Mouse (Mus musculus) neural tube, embryonic 15.5 days (tissue): ENCODE results near the gene Cacna2d4. TPM values are rescaled to one million over a fixed set of nuclear protein-coding genes. Genes with fewer than 3 reads are reported as not detected.
"Not testable (repeated sequence)": the region's sequence is repeated elsewhere in the genome, so short reads cannot be mapped to it uniquely, and the experiment has no call there.

ENCODE experiments used
- ATAC-seq: fragments of 200-750 bp; cut with Nextera tagmentation; 2 replicates; pipeline ENCODE4 v1.8.0; 2017; ENCODE audit warnings: mild to moderate bottlenecking, moderate TSS enrichment, moderate library complexity; ENCODE audit not compliant: low FRiP score
- H3K27ac ChIP-seq: fragments of 300-500 bp; sonication (generic); replicated peaks from 2 replicates; pipeline ENCODE4 v1.5.1; 2015; ENCODE audit warnings: mild to moderate bottlenecking, inconsistent platforms
- H3K27me3 ChIP-seq: fragments of 300-500 bp; sonication (generic); replicated peaks from 2 replicates; pipeline ENCODE4 v1.6.1; 2015; ENCODE audit warnings: inconsistent platforms
- H3K36me3 ChIP-seq: fragments of 300-500 bp; sonication (generic); 2 replicates; pipeline ENCODE4 v1.6.1; 2015; ENCODE audit warnings: inconsistent platforms
- H3K4me1 ChIP-seq: fragments of 300-500 bp; sonication (generic); 2 replicates; pipeline ENCODE4 v1.6.1; 2015; ENCODE audit warnings: inconsistent platforms
- H3K4me2 ChIP-seq: fragments of 300-500 bp; sonication (generic); 2 replicates; pipeline ENCODE4 v1.6.1; 2015; ENCODE audit warnings: inconsistent platforms, mild to moderate bottlenecking, moderate library complexity
- H3K4me3 ChIP-seq: fragments of 300-500 bp; sonication (generic); replicated peaks from 2 replicates; pipeline ENCODE4 v1.5.1; 2015; ENCODE audit warnings: mild to moderate bottlenecking, inconsistent platforms
- H3K9ac ChIP-seq: fragments of 300-500 bp; sonication (generic); replicated peaks from 2 replicates; pipeline ENCODE4 v1.6.1; 2015; ENCODE audit warnings: mild to moderate bottlenecking, inconsistent platforms
- H3K9me3 ChIP-seq: fragments of 300-500 bp; sonication (generic); replicated peaks from 2 replicates; pipeline ENCODE4 v1.6.1; 2016; ENCODE audit warnings: inconsistent platforms
- WGBS: fragments of 180-500 bp; shearing (Covaris S2); methylation state at CpG from one replicate; pipeline ENCODE4 v1.1.7; 2015; ENCODE audit warnings: mixed read lengths; 5-methylcytosine and 5-hydroxymethylcytosine counted together
- polyA plus RNA-seq: library from polyadenylated mRNA; unstranded; fragments of >200 nt; fragmentation: Nextera tagmentation; extraction: Ambion mirVana; gene quantifications from 2 replicates; pipeline ENCODE4 v1.2.1, GENCODE M21; 2015

Gene Cacna2d4
- polyA plus RNA-seq, 1 experiment from 2014 or later: 0.40 TPM

DNA sequence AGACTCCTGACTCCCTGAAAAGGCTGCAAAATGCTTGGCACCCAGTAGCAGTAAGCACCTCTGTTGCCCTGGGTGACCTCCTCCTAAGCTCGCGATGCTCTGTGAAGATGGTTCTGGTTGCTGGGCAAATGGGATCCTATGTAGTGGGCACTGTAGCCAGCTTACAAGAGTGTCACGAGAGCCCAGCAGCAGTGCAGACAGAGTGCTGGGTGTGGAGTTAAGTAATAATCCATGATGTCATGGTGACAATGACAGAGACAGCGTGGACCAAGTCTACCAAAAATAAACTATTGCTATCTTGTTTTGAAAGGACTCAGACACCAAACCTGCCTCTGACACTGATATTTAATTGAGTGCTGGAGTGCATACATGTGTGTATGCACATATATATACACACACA lies 34.8 kb upstream of the Cacna2d4 start:
- Histone ChIP-seq H3K27ac (no peak overlapping the region), H3K27me3 (no peaks in the 10 kb centered on the region), H3K4me1 (peaks cover 14% of the 10 kb centered on the region), H3K9me3 (no peaks in the 10 kb centered on the region), H3K4me3 (no peak overlapping the region), H3K4me2 (no peak overlapping the region), H3K36me3 (peaks cover 7% of the 10 kb centered on the region), H3K9ac (no peak overlapping the region)
- 92% methylated on average over 4 of the region's 4 CpGs for WGBS
- no peak for ATAC-seq

GRCm38 (mm10) chr6:119204286-119204685 lies 32.0 kb upstream of the Cacna2d4 start:
- no peak overlapping the region for H3K27ac ChIP-seq
- H3K4me3 ChIP-seq: no peak overlapping the region
- H3K9ac ChIP-seq: no peak overlapping the region
- no peak overlapping the region for H3K4me2 ChIP-seq
- peaks cover 7% of the 10 kb centered on the region for H3K36me3 ChIP-seq
- H3K27me3 ChIP-seq: no peaks in the 10 kb centered on the region
- no peak for ATAC-seq
- peaks cover 4% of the 10 kb centered on the region; the same call in 1 of the 2 replicates for H3K4me1 ChIP-seq
- H3K9me3 ChIP-seq: no peaks in the 10 kb centered on the region
- 98% methylated on average over 7 of the region's 7 CpGs for WGBS

GRCm38 (mm10) chr6:119204915-119205314 lies 31.4 kb upstream of the Cacna2d4 start:
- no peak overlapping the region for H3K27ac ChIP-seq

DNA sequence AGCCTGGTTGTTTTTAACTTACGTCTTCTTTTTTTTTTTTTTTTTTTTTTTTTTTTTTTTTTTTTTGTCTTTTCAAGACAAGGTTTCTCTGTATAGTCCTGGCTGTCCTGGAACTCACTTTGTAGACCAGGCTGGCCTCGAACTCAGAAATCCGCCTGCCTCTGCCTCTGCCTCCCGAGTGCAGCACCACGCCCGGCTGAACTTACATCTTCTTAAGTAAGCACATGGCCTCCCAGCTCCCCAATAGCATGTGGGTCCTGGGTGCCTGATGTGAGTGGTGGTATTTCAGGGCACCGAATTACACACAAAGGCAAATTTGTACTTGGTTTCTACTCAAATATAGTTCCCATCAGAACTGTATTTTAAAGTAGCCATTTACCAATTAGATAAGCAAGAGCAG lies 30.3 kb upstream of the Cacna2d4 start:
- H3K36me3 ChIP-seq, H3K27me3 ChIP-seq, H3K9me3 ChIP-seq, H3K9ac ChIP-seq, H3K4me2 ChIP-seq, H3K27ac ChIP-seq, H3K4me1 ChIP-seq, H3K4me3 ChIP-seq, ATAC-seq: not testable (repeated sequence)
- WGBS: 89% methylated on average over 7 of the region's 7 CpGs

More at GRCm38 (mm10) chr6:119204915-119205314, 31.4 kb upstream of the Cacna2d4 start:
- WGBS: 72% methylated on average over 3 of the region's 3 CpGs
- no peak overlapping the region for H3K9ac ChIP-seq
- H3K27me3 ChIP-seq: no peaks in the 10 kb centered on the region
- H3K36me3 ChIP-seq: peaks cover 7% of the 10 kb centered on the region
- H3K4me3 ChIP-seq: no peak overlapping the region
- no peak overlapping the region for H3K4me2 ChIP-seq
- no peak for ATAC-seq
- H3K9me3 ChIP-seq: no peaks in the 10 kb centered on the region
- no peaks in the 10 kb centered on the region for H3K4me1 ChIP-seq

DNA sequence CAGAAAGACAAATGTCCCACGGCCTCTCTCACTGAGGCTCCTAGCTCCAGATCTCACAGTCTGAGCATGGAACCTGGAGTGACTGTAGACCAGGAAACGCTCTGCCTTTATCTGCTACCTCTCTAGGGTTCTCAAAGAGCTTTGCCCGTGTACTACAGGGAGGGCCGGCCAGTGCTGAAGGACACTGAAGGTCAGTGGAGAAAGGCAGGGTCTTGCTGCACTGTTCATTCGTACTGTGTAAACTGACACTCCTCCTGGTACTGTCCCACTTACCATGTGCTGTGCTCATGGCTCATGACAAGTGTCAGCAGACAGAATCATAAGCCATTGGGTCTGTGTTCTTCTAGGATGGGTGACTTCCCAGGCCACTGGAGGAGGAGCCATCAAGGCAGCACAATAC lies 23.0 kb upstream of the Cacna2d4 start:
- peaks cover 9% of the 10 kb centered on the region for H3K4me1 ChIP-seq
- no peak overlapping the region for H3K4me2 ChIP-seq
- 78% methylated on average over 5 of the region's 5 CpGs for whole genome bisulfite sequencing
- H3K9me3 ChIP-seq: no peaks in the 10 kb centered on the region
- H3K36me3 ChIP-seq: peaks cover 32% of the 10 kb centered on the region
- no peak overlapping the region for H3K9ac ChIP-seq
- no peak for ATAC-seq
- no peak overlapping the region for H3K27ac ChIP-seq
- H3K27me3 ChIP-seq: no peaks in the 10 kb centered on the region
- H3K4me3 ChIP-seq: no peak overlapping the region

- peaks cover 9% of the 10 kb centered on the region for H3K4me1 ChIP-seq
- ATAC-seq: no peak
- no peak overlapping the region for H3K9ac ChIP-seq
- no peak overlapping the region for H3K4me2 ChIP-seq
- no peaks in the 10 kb centered on the region for H3K9me3 ChIP-seq
- H3K36me3 ChIP-seq: peaks cover 32% of the 10 kb centered on the region
- WGBS: 52% methylated on average over 6 of the region's 6 CpGs
- no peak overlapping the region for H3K4me3 ChIP-seq
- H3K27ac ChIP-seq: 0 out of 2 replicates have a peak overlapping the region, but pooled peaks have one; percentile 13
- no peaks in the 10 kb centered on the region for H3K27me3 ChIP-seq
Measured at GRCm38 (mm10) chr6:119214190-119214589, 22.1 kb upstream of the Cacna2d4 start.

- 0 out of 2 replicates have a peak overlapping the region, but pooled peaks have one; percentile 13 for H3K27ac ChIP-seq
- H3K4me3 ChIP-seq: no peak overlapping the region
- H3K9ac ChIP-seq: no peak overlapping the region
- no peak overlapping the region for H3K4me2 ChIP-seq
- H3K9me3 ChIP-seq: no peaks in the 10 kb centered on the region
- peaks cover 32% of the 10 kb centered on the region for H3K36me3 ChIP-seq
- 89% methylated on average over 10 of the region's 10 CpGs for WGBS
- peaks cover 14% of the 10 kb centered on the region for H3K4me1 ChIP-seq
- no peaks in the 10 kb centered on the region for H3K27me3 ChIP-seq
- no peak for ATAC-seq
Measured at GRCm38 (mm10) chr6:119215040-119215613, 21.2 kb upstream of the Cacna2d4 start.

GRCm38 (mm10) chr6:119217661-119218060 lies 18.7 kb upstream of the Cacna2d4 start:
- H3K27me3 ChIP-seq: no peaks in the 10 kb centered on the region
- H3K4me3 ChIP-seq: no peak overlapping the region
- no peak overlapping the region for H3K9ac ChIP-seq
- no peaks in the 10 kb centered on the region for H3K9me3 ChIP-seq
- H3K4me2 ChIP-seq: no peak overlapping the region
- H3K36me3 ChIP-seq: peaks cover 37% of the 10 kb centered on the region
- 81% methylated on average over 4 of the region's 4 CpGs for WGBS
- peaks cover 20% of the 10 kb centered on the region for H3K4me1 ChIP-seq
- no peak for ATAC-seq
- no peak overlapping the region for H3K27ac ChIP-seq

- H3K27ac ChIP-seq: no peak overlapping the region
- no peak overlapping the region for H3K9ac ChIP-seq
- peaks cover 30% of the 10 kb centered on the region for H3K36me3 ChIP-seq
- H3K27me3 ChIP-seq: no peaks in the 10 kb centered on the region
- H3K4me1 ChIP-seq: peaks cover 20% of the 10 kb centered on the region
- ATAC-seq: no peak
- 89% methylated on average over 5 of the region's 5 CpGs for WGBS
- H3K4me2 ChIP-seq: no peak overlapping the region
- no peak overlapping the region for H3K4me3 ChIP-seq
- no peaks in the 10 kb centered on the region for H3K9me3 ChIP-seq
Measured at GRCm38 (mm10) chr6:119218591-119218990, 17.7 kb upstream of the Cacna2d4 start.

GRCm38 (mm10) chr6:119219237-119219870 lies 17.0 kb upstream of the Cacna2d4 start:
- WGBS: 73% methylated on average over 15 of the region's 15 CpGs
- Histone ChIP-seq H3K27me3 (no peaks in the 10 kb centered on the region), H3K9me3 (no peaks in the 10 kb centered on the region), H3K9ac (no peak overlapping the region), H3K36me3 (peaks cover 29% of the 10 kb centered on the region), H3K4me1 (peaks cover 22% of the 10 kb centered on the region), H3K4me2 (no peak overlapping the region), H3K4me3 (no peak overlapping the region), H3K27ac (0 out of 2 replicates have a peak overlapping the region, but pooled peaks have one; percentile 4)
- ATAC-seq: no peak

GRCm38 (mm10) chr6:119220297-119220696 lies 16.0 kb upstream of the Cacna2d4 start:
- no peak overlapping the region for H3K9ac ChIP-seq
- peak; percentile 79; the same call in 1 of the 2 replicates for ATAC-seq
- H3K4me1 ChIP-seq: peaks cover 25% of the 10 kb centered on the region
- H3K4me3 ChIP-seq: no peak overlapping the region
- H3K9me3 ChIP-seq: no peaks in the 10 kb centered on the region
- H3K27me3 ChIP-seq: no peaks in the 10 kb centered on the region
- H3K27ac ChIP-seq: no peak overlapping the region
- no peak overlapping the region for H3K4me2 ChIP-seq
- 49% methylated on average over 10 of the region's 10 CpGs for WGBS
- peaks cover 21% of the 10 kb centered on the region for H3K36me3 ChIP-seq
